Mouse (Mus musculus): ENCODE data around the gene Krt19.

DNA sequence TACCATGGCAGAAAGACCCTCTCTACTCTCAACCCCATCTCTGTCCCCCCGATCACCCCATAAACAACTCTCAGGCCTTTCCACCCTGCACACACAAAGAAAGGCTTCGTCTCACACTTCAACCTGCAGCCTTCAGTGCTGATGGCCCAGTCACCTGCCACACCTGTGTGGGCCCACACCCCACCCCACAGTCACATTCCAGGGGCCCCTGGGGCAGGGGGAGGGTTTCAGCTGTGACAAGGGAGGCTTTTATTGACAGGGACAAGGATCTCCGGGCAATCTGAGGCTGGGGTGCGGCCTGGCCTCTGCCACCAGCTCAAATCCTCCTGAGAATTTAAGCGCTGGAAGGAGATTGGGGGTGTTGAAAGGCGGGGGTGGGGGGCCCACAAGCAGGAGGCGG lies 9.7 kb downstream of the Krt19 start:
- no peak for TF ChIP-seq CTCF (IDR thresholded peaks at IDR 0.05; ENCODE audit: low read depth)
- TF ChIP-seq EP300 (IDR thresholded peaks at IDR 0.05; ENCODE audit: low read depth) = no peak

All from heart, postnatal 0 days (tissue).